In the genomic region with DNA sequence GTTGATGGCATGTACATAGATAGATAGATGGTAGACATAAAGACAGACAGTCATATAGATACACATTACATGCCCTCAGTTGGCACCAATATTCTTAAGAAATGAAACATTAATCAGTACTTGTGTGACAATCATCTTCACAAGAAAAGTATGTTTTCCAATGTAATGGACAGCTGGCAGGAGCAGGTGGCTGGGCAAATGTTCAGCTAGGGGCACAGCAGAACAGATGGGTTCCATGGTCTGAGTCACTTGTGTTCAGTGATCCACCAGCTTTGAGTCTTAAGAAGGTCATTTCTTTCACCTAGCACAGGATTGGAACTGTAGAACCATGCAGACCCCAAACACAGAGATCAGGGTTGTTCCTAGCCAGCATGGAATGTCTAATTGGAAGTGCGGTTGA, we compare ENCODE assay signal across 21 mouse cellular contexts.
DNase-seq lines count a peak whose midpoint lies in the region; ATAC-seq and TF ChIP-seq lines count a peak whose summit lies in the region.
"Had no signal": no experiment of that assay in that cellular context is flagged by ENCODE, and none has a peak within 500 bp of the region (broad histone marks: within the 10 kb centered on the region; RNA-seq: fewer than 3 reads in every experiment).

No protein-coding gene starts in this region.

- intact Hi-C loops in gastrocnemius, postnatal 14 days (cut with DNase I; ENCODE audit: low total_unique reads), result no loop called here

- H3K4me3 ChIP-seq in hindbrain, postnatal 0 days (ENCODE audit: low read length), result no peak overlapping the region
- no peak overlapping the region for H3K4me3 ChIP-seq in hindbrain, embryonic 10.5 days
- H3K4me3 ChIP-seq in layer of hippocampus, adult 2 months, result no peak overlapping the region
- H3K4me3 ChIP-seq in stomach, postnatal 0 days (ENCODE audit: low read depth, low read length), result no peak overlapping the region
- H3K4me3 ChIP-seq: embryonic facial prominence, embryonic 12.5 days; gastrocnemius, adult 2 months; heart, embryonic 10.5 days; hindbrain, embryonic 15.5 days; intestine, embryonic 15.5 days; midbrain, embryonic 12.5 days had no signal

- H3K27me3 ChIP-seq in hindbrain, postnatal 0 days (ENCODE audit: insufficient read depth, low read length), result no peaks in the 10 kb centered on the region
- no peaks in the 10 kb centered on the region for H3K27me3 ChIP-seq in hindbrain, embryonic 10.5 days (ENCODE audit: insufficient read depth, poor library complexity, severe bottlenecking)
- H3K27me3 ChIP-seq in stomach, postnatal 0 days (ENCODE audit: control insufficient read depth, insufficient read depth, low read length), result no peaks in the 10 kb centered on the region
- H3K27me3 ChIP-seq: embryonic facial prominence, embryonic 12.5 days; hindbrain, embryonic 15.5 days; intestine, embryonic 15.5 days; midbrain, embryonic 12.5 days had no signal

- ATAC-seq in hindbrain, postnatal 0 days, result no peak
- no peak for ATAC-seq in stomach, postnatal 0 days (ENCODE audit: low FRiP score, low TSS enrichment)
- ATAC-seq: CD4-positive, CD25-positive, alpha-beta regulatory T cell, adult 4 months; intestine, embryonic 15.5 days; lung, postnatal 0 days had no signal

- no peak overlapping the region for H3K4me2 ChIP-seq in hindbrain, postnatal 0 days (ENCODE audit: low read depth, low read length)
- no peak overlapping the region for H3K4me2 ChIP-seq in stomach, postnatal 0 days (replicated peaks; ENCODE audit: low read depth)
- H3K4me2 ChIP-seq: embryonic facial prominence, embryonic 12.5 days; hindbrain, embryonic 15.5 days; intestine, embryonic 15.5 days; midbrain, embryonic 12.5 days had no signal

- peak; percentile 32 for DNase-seq in hindbrain, postnatal 0 days (ENCODE audit: low spot score)
- DNase-seq in hindbrain, embryonic 10.5 days (ENCODE audit: low spot score), result no peak
- peak; percentile 28 for DNase-seq in brain, embryonic 14.5 days (ENCODE audit: low read depth)
- DNase-seq in cerebellum, adult 9-10 months, result peak; percentile 40
- peak; percentile 4 to 12 for DNase-seq in layer of hippocampus, adult 2 months (ENCODE audit: low spot score in 2 of 2)
- no peak for DNase-seq in embryo, embryonic 10 days (ENCODE audit: low spot score)
- DNase-seq in stomach, postnatal 0 days (ENCODE audit: low spot score), result no peak
- DNase-seq in gastrocnemius, postnatal 14 days, result no peak
- DNase-seq: adrenal gland, postnatal 36 days; gastrocnemius, adult 2 months; heart, postnatal 4 days; kidney, adult 9 months; kidney, postnatal 36 days had no signal

- H3K9me3 ChIP-seq in hindbrain, postnatal 0 days (ENCODE audit: low read length), result no peaks in the 10 kb centered on the region
- H3K9me3 ChIP-seq in hindbrain, embryonic 10.5 days, result no peaks in the 10 kb centered on the region
- H3K9me3 ChIP-seq in stomach, postnatal 0 days (ENCODE audit: control insufficient read depth, low read length), result no peaks in the 10 kb centered on the region
- H3K9me3 ChIP-seq: embryonic facial prominence, embryonic 12.5 days; heart, embryonic 10.5 days; hindbrain, embryonic 15.5 days; intestine, embryonic 15.5 days; midbrain, embryonic 12.5 days had no signal

- no peak for TF ChIP-seq EP300 in stomach, postnatal 0 days (optimal IDR thresholded peaks at IDR 0.05)

- TF ChIP-seq POLR2A in brain, embryonic 14.5 days (IDR thresholded peaks at IDR 0.05; ENCODE audit: borderline replicate concordance, extremely low read depth, insufficient read depth, insufficient read length, poor library complexity, severe bottlenecking), result no peak

- H3K9ac ChIP-seq in hindbrain, postnatal 0 days (replicated peaks; ENCODE audit: low read length), result no peak overlapping the region
- no peak overlapping the region for H3K9ac ChIP-seq in stomach, postnatal 0 days (ENCODE audit: low read length)
- H3K9ac ChIP-seq: embryonic facial prominence, embryonic 12.5 days; hindbrain, embryonic 15.5 days; intestine, embryonic 15.5 days; midbrain, embryonic 12.5 days had no signal

- WGBS in hindbrain, postnatal 0 days, result 84% methylated on average over 1 of the region's 1 CpGs
- 100% methylated on average over 1 of the region's 1 CpGs for WGBS in hindbrain, embryonic 10.5 days
- 100% methylated on average over 1 of the region's 1 CpGs for WGBS in stomach, postnatal 0 days

- no peaks in the 10 kb centered on the region for H3K4me1 ChIP-seq in hindbrain, postnatal 0 days (ENCODE audit: insufficient read depth, low read length)
- no peaks in the 10 kb centered on the region for H3K4me1 ChIP-seq in hindbrain, embryonic 10.5 days (replicated peaks)
- no peaks in the 10 kb centered on the region for H3K4me1 ChIP-seq in stomach, postnatal 0 days (replicated peaks; ENCODE audit: control insufficient read depth, insufficient read depth)
- H3K4me1 ChIP-seq: embryonic facial prominence, embryonic 12.5 days; heart, embryonic 10.5 days; hindbrain, embryonic 15.5 days; intestine, embryonic 15.5 days; midbrain, embryonic 12.5 days had no signal

- TF ChIP-seq CTCF in hindbrain, postnatal 0 days (IDR thresholded peaks at IDR 0.05; ENCODE audit: low read depth), result no peak
- no peak for TF ChIP-seq CTCF in brain, embryonic 14.5 days (IDR thresholded peaks at IDR 0.05; ENCODE audit: borderline replicate concordance, extremely low read depth, insufficient read depth, insufficient read length)
- no peak for TF ChIP-seq CTCF in layer of hippocampus, adult 2 months (conservative IDR thresholded peaks at IDR 0.05)
- TF ChIP-seq CTCF in stomach, postnatal 0 days (IDR thresholded peaks at IDR 0.05; ENCODE audit: low read depth), result no peak

- H3K27ac ChIP-seq in hindbrain, postnatal 0 days, result no peak overlapping the region
- H3K27ac ChIP-seq in hindbrain, embryonic 10.5 days, result no peak overlapping the region
- no peak overlapping the region for H3K27ac ChIP-seq in layer of hippocampus, adult 2 months
- no peak overlapping the region for H3K27ac ChIP-seq in stomach, postnatal 0 days (replicated peaks)
- H3K27ac ChIP-seq: embryonic facial prominence, embryonic 12.5 days; gastrocnemius, adult 2 months; heart, embryonic 10.5 days; hindbrain, embryonic 15.5 days; intestine, embryonic 15.5 days; macrophage; midbrain, embryonic 12.5 days had no signal

- H3K36me3 ChIP-seq in hindbrain, postnatal 0 days (ENCODE audit: insufficient read depth, low read length), result no peaks in the 10 kb centered on the region
- H3K36me3 ChIP-seq in hindbrain, embryonic 10.5 days, result no peaks in the 10 kb centered on the region
- no peaks in the 10 kb centered on the region for H3K36me3 ChIP-seq in stomach, postnatal 0 days (ENCODE audit: control insufficient read depth, insufficient read depth, low read length)
- H3K36me3 ChIP-seq: embryonic facial prominence, embryonic 12.5 days; heart, embryonic 10.5 days; hindbrain, embryonic 15.5 days; intestine, embryonic 15.5 days; midbrain, embryonic 12.5 days had no signal

Comparison
In these comparisons a context has a peak if more than half of its experiments do, and no peak if none do; other contexts are left out.
1. DNase-seq: peak in hindbrain, postnatal 0 days (single experiment), brain, embryonic 14.5 days (single experiment), cerebellum, adult 9-10 months (single experiment) and layer of hippocampus, adult 2 months (2 of 2); none in hindbrain, embryonic 10.5 days (single experiment), embryo, embryonic 10 days (single experiment), stomach, postnatal 0 days (single experiment) and gastrocnemius, postnatal 14 days (single experiment).